Mouse (Mus musculus) T-helper 1 cell (primary cell): ENCODE measurements around the gene Hspb11.

Source experiments
- in situ Hi-C: fragments of 300-600 bp; cut with MboI, MseI; formaldehyde crosslinking; loops from one replicate; pipeline ENCODE4 v1.15.1; 2025; ENCODE audit warnings: high pct_unique_total_duplicates

Hspb11 gene

GRCm38 (mm10) chr4:107249471-107249870 lies 3.9 kb upstream of the Hspb11 start:
- in situ Hi-C loops, result loop anchor here (5.0 kb wide), 1 partner anchor 98 kb away; no protein-coding TSS in a partner anchor

GRCm38 (mm10) chr4:107250494-107250893 lies 2.9 kb upstream of the Hspb11 start:
- in situ Hi-C loops, result no loop called here

- in situ Hi-C loops, result no loop called here
Measured at GRCm38 (mm10) chr4:107252522-107252921, 871 bp upstream of the Hspb11 start.

GRCm38 (mm10) chr4:107254414-107254813 lies 1.0 kb downstream of the Hspb11 start:
- in situ Hi-C loops, result no loop called here

GRCm38 (mm10) chr4:107260001-107260400 lies 6.6 kb downstream of the Hspb11 start:
- in situ Hi-C loops, result loop anchor here (5.0 kb wide), 1 partner anchor 52 kb away; the partner anchor contains the start of gene Yipf1

GRCm38 (mm10) chr4:107273683-107274082 lies 20.3 kb downstream of the Hspb11 start:
- in situ Hi-C loops, result no loop called here

- in situ Hi-C loops, result no loop called here
Measured at GRCm38 (mm10) chr4:107274511-107274910, 21.1 kb downstream of the Hspb11 start.

- in situ Hi-C loops, result no loop called here
Measured at GRCm38 (mm10) chr4:107278188-107278707, 24.9 kb downstream of the Hspb11 start.

GRCm38 (mm10) chr4:107280843-107281475 lies 27.6 kb downstream of the Hspb11 start:
- in situ Hi-C loops, result no loop called here

- in situ Hi-C loops, result no loop called here
Measured at GRCm38 (mm10) chr4:107285446-107286200, 32.2 kb downstream of the Hspb11 start.

GRCm38 (mm10) chr4:107286386-107286785 lies 33.0 kb downstream of the Hspb11 start:
- in situ Hi-C loops, result no loop called here

- in situ Hi-C loops, result no loop called here
Measured at GRCm38 (mm10) chr4:107287517-107287916, 34.1 kb downstream of the Hspb11 start.

GRCm38 (mm10) chr4:107291611-107292272 lies 38.3 kb downstream of the Hspb11 start:
- in situ Hi-C loops, result no loop called here

- in situ Hi-C loops, result no loop called here
Measured at GRCm38 (mm10) chr4:107292273-107292662, 38.9 kb downstream of the Hspb11 start.

GRCm38 (mm10) chr4:107298071-107298606 lies 44.7 kb downstream of the Hspb11 start:
- in situ Hi-C loops, result no loop called here

GRCm38 (mm10) chr4:107299779-107300340 lies 46.5 kb downstream of the Hspb11 start:
- in situ Hi-C loops, result loop anchor here (10.0 kb wide), 1 partner anchor 705 kb away; no protein-coding TSS in a partner anchor

GRCm38 (mm10) chr4:107300371-107300770 lies 47.0 kb downstream of the Hspb11 start:
- in situ Hi-C loops, result loop anchor here (10.0 kb wide), 1 partner anchor 706 kb away; no protein-coding TSS in a partner anchor

GRCm38 (mm10) chr4:107300902-107301555 lies 47.6 kb downstream of the Hspb11 start:
- in situ Hi-C loops, result loop anchor here (10.0 kb wide), 1 partner anchor 706 kb away; no protein-coding TSS in a partner anchor

- in situ Hi-C loops, result loop anchor here (10.0 kb wide), 1 partner anchor 707 kb away; no protein-coding TSS in a partner anchor
Measured at GRCm38 (mm10) chr4:107302221-107302620, 48.8 kb downstream of the Hspb11 start.

- in situ Hi-C loops, result loop anchor here (10.0 kb wide), 1 partner anchor 708 kb away; no protein-coding TSS in a partner anchor
Measured at GRCm38 (mm10) chr4:107302832-107303231, 49.4 kb downstream of the Hspb11 start.

GRCm38 (mm10) chr4:107303531-107303930 lies 50.1 kb downstream of the Hspb11 start:
- in situ Hi-C loops, result loop anchor here (10.0 kb wide), 1 partner anchor 709 kb away; no protein-coding TSS in a partner anchor
